Mouse (Mus musculus) intestine, embryonic 16.5 days (tissue): ENCODE results near the gene Mybpc2. TPM values are rescaled to one million over a fixed set of nuclear protein-coding genes. Genes with fewer than 3 reads are reported as not detected.

Experiments
- ATAC-seq: fragments of 200-750 bp; cut with Nextera tagmentation; 2 replicates; pipeline ENCODE4 v1.8.0; 2017; ENCODE audit warnings: moderate TSS enrichment, moderate library complexity
- H3K27ac ChIP-seq: fragments of 300-500 bp; sonication (generic); 2 replicates; pipeline ENCODE4 v1.5.1; 2014; ENCODE audit warnings: mild to moderate bottlenecking, low read length
- H3K27me3 ChIP-seq: fragments of 300-500 bp; sonication (generic); replicated peaks from 2 replicates; pipeline ENCODE4 v1.6.1; 2014; ENCODE audit warnings: low read length, control low read depth, mixed read lengths; ENCODE audit not compliant: control insufficient read depth, insufficient read depth
- H3K36me3 ChIP-seq: fragments of 300-500 bp; sonication (generic); 2 replicates; pipeline ENCODE4 v1.6.1; 2014; ENCODE audit warnings: low read length, control low read depth; ENCODE audit not compliant: control insufficient read depth, insufficient read depth
- H3K4me1 ChIP-seq: fragments of 300-500 bp; sonication (generic); 2 replicates; pipeline ENCODE4 v1.6.1; 2014; ENCODE audit warnings: low read length, control low read depth, mixed read lengths; ENCODE audit not compliant: control insufficient read depth, insufficient read depth
- H3K4me2 ChIP-seq: fragments of 300-500 bp; sonication (generic); 2 replicates; pipeline ENCODE4 v1.6.1; 2014; ENCODE audit warnings: low read depth, low read length, control low read depth
- H3K4me3 ChIP-seq: fragments of 300-500 bp; sonication (generic); 2 replicates; pipeline ENCODE4 v1.5.1; 2014; ENCODE audit warnings: mild to moderate bottlenecking, low read length
- H3K9ac ChIP-seq: fragments of 300-500 bp; sonication (generic); 2 replicates; pipeline ENCODE4 v1.6.1; 2014; ENCODE audit warnings: low read depth, low read length
- H3K9me3 ChIP-seq: fragments of 300-500 bp; sonication (generic); 2 replicates; pipeline ENCODE4 v1.6.1; 2016; ENCODE audit warnings: low read length, control low read depth; ENCODE audit not compliant: control insufficient read depth
- WGBS: fragments of 180-500 bp; shearing (Covaris S2); extraction: QIAGEN DNeasy Blood & Tissue Kit; methylation state at CpG from one replicate; pipeline ENCODE4 v1.1.7; 2014; 5-methylcytosine and 5-hydroxymethylcytosine counted together
- polyA plus RNA-seq: library from polyadenylated mRNA; unstranded; fragments of >200 nt; fragmentation: Nextera tagmentation; extraction: Ambion mirVana; gene quantifications from 2 replicates; pipeline ENCODE4 v1.2.1, GENCODE M21; 2015

Mybpc2 gene
- polyA plus RNA-seq, 1 experiment from 2014 or later, result 0.45 TPM

DNA sequence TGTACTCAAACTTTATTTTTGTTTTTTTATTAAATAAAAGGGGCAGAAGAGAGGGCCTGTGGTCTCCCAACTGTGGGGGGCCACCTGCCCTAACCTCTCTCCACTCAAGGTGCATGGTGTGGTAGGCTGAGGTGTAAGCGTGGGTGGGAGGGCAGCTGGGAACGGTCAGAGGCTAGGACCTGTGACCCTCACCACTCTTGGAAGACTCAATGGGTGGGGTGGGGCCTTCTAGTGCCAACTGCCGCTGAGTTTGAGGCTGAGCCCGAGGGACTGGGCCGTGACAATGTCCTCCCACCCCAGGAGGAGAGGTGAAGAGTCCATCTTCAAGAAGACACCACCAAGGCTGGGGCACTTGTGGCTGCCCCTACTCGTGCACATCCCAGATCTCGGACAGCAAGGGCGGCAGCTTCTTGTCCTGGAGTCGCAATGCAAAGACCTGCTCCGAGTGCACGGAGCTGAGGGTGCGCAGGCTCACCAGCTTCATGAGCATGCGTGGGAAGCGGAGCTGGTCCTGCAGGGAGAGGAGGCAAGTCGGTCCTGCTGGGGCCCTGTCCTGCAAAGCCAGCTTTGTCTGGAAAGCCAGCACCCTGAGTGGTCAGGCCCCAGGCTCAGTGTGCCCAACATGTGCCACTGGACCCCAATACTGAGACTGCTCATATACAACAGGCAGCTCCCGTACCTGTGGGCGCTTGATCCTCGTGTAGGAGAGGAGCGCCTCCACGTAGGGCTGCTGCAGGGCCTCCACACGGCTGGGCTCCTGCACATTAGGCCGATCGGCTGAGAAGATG, 25.4 kb upstream of the Mybpc2 start:
- H3K4me3 ChIP-seq, result no peak overlapping the region
- no peaks in the 10 kb centered on the region for H3K27me3 ChIP-seq
- peaks cover 11% of the 10 kb centered on the region for H3K4me1 ChIP-seq
- H3K9me3 ChIP-seq, result no peaks in the 10 kb centered on the region
- no peak overlapping the region for H3K4me2 ChIP-seq
- 96% methylated on average over 23 of the region's 23 CpGs for WGBS
- no peak overlapping the region for H3K9ac ChIP-seq
- ATAC-seq, result no peak
- peaks cover 28% of the 10 kb centered on the region for H3K36me3 ChIP-seq
- no peak overlapping the region for H3K27ac ChIP-seq

DNA sequence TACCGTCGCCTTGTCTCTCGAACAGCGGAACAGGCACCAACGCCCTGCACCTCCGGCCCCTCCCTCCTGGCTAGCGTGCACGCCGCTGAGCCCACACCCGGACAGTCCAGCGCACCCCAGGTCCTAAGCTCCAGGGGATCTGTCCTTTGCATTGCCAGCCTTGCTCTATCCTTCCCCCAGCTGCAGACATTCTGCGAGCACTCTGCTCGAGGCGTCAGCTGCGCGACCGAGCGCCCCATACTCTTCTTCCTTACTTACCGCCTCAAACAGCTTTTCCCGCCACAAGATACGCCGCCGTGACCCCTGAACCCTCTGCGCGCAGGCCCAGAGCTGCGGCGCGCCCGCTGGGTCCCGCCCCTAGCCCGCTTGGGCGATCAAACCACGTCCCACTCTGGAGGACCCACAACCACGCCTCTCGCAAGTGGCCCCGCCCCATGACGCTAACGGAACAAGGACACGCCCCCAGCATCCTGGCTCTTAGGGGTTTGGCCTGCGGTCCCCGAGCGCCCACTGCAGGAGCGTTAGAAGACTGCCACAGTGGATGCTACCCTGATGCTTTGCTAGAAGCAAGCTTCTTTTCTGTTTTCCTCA, 24.1 kb upstream of the Mybpc2 start, which contains the start of gene Pold1:
TSS of gene Pold1 (minus strand) at position 353 of the 591 bp plus-strand sequence.
- Histone ChIP-seq H3K4me1 (peaks cover 11% of the 10 kb centered on the region), H3K4me2 (peak within 1 kb of the TSS; percentile 85), H3K9me3 (no peaks in the 10 kb centered on the region), H3K27ac (peak within 1 kb of the TSS; percentile 73), H3K4me3 (peak within 1 kb of the TSS; percentile 69), H3K36me3 (peaks cover 28% of the 10 kb centered on the region), H3K27me3 (no peaks in the 10 kb centered on the region), H3K9ac (peak within 1 kb of the TSS; percentile 73)
- WGBS, result under 1% methylated on average over 43 of the region's 43 CpGs
- peak; percentile 96 for ATAC-seq

DNA sequence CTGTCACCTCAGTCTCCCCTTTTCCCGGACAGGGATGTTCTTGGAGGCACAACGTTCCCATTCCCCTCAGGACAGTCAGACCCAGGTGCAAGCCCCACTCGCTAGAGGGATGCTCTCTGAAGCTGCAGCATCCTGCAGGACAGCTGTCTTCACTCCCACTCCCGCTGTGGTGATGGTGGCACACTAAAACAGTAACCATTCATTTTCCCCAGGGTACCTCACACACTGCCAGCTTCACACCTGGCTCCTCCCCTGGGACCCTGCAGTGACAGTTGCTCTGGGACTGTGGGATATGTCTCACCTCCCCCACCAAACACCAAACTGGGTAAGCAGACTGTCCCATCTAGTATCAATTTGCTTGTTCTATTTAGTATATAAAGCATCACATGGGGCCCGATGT, 23.3 kb upstream of the Mybpc2 start:
- 13% methylated on average over 5 of the region's 5 CpGs for WGBS
- Histone ChIP-seq H3K27ac (no peak overlapping the region), H3K36me3 (peaks cover 28% of the 10 kb centered on the region), H3K9me3 (no peaks in the 10 kb centered on the region), H3K9ac (peak overlapping the region; percentile 73), H3K4me2 (peak overlapping the region; percentile 85), H3K4me1 (peaks cover 11% of the 10 kb centered on the region), H3K27me3 (no peaks in the 10 kb centered on the region), H3K4me3 (peak overlapping the region; percentile 69)
- ATAC-seq, result no peak

DNA sequence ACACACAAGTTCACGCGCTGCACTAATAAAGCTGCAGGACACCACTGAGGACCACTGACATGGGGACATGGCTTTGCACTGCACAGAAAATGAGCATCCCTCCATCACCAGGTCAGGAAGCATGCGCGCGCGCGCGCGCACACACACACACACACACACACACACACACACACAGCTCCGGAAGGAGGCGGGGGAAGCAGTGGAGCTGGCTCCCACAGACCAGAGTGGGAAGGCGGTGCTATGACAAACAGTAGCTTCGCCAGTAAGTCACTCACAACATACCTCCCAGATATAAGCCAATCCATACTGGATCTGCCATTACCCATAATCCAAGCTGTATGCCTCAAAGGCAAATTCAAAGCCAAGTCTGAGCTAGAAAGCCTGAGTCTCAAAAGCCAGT, 22.6 kb upstream of the Mybpc2 start:
- Histone ChIP-seq H3K4me3 (peak overlapping the region; percentile 69; the same call in 1 of the 2 replicates), H3K4me2 (no peak overlapping the region), H3K36me3 (peaks cover 27% of the 10 kb centered on the region), H3K4me1 (peaks cover 11% of the 10 kb centered on the region), H3K9ac (peak overlapping the region; percentile 73), H3K27me3 (no peaks in the 10 kb centered on the region), H3K9me3 (no peaks in the 10 kb centered on the region), H3K27ac (no peak overlapping the region)
- WGBS, result 92% methylated on average over 13 of the region's 13 CpGs
- no peak for ATAC-seq

DNA sequence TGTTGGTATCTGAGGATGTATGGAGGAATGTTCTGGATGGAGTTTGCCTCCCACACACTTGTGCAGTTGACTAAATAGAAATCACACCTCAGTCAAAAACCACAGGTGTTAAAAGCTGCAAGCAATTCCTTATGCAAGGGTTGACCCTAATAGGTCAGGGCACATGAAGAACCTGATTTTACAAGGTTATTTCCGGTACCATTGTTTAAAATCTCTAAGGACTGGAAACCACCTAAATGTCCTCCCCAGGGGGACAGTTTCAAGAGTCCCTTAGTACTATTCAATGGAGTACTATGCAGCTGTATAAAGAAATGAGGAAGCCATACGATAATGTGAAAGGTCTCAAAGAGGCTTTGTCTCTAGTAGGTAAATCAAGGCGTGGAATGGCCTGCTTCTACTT, 21.8 kb upstream of the Mybpc2 start:
- Histone ChIP-seq H3K4me1 (peaks cover 11% of the 10 kb centered on the region), H3K4me2 (no peak overlapping the region), H3K36me3 (peaks cover 26% of the 10 kb centered on the region), H3K27me3 (no peaks in the 10 kb centered on the region), H3K9ac (no peak overlapping the region), H3K9me3 (no peaks in the 10 kb centered on the region), H3K27ac (no peak overlapping the region), H3K4me3 (no peak overlapping the region)
- WGBS, result 95% methylated on average over 3 of the region's 3 CpGs
- ATAC-seq, result no peak

DNA sequence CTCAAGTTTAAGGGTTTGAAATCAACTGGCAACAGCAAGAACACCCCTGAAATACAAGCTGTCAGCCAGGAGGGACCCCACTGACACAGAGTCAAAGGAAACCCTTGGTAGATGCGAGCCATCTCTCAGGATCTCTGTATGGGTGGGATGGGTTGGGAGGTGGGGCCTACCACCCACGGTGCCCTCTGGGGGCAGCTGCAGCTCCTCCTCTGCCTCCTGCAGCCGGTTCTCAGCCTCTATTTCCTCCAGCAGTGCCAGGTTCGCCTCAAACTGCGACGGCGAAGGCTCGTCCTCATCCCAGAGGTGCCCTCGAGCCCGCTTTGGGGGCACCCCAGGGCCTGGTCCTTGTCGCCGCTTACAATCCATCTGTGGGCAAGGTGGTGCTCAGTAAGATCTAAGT, 18.6 kb upstream of the Mybpc2 start:
- Histone ChIP-seq H3K9ac (no peak overlapping the region), H3K36me3 (peaks cover 18% of the 10 kb centered on the region), H3K4me3 (no peak overlapping the region), H3K27ac (no peak overlapping the region), H3K9me3 (no peaks in the 10 kb centered on the region), H3K27me3 (no peaks in the 10 kb centered on the region), H3K4me2 (no peak overlapping the region), H3K4me1 (peaks cover 11% of the 10 kb centered on the region)
- ATAC-seq, result no peak
- 83% methylated on average over 12 of the region's 12 CpGs for WGBS

DNA sequence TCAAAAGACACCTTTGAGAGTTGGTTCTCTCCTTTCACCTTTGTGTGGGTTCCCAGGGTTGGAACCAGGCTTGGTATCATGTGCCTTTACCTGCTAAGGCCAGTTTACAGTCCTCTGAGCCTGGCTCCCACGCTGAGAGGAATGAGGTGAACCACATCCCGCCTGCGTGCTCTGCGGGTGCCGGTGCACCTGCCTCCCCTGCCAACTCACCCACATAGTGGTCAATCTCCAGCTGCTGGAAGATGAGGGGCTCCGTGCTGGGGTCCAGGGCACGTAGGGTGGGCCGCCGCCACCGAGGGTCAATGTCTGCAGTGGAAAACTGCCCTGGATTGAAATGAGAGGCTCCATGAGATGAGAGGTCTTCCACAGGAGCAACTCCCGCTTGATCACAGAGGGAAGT, 18.1 kb upstream of the Mybpc2 start:
- no peaks in the 10 kb centered on the region for H3K27me3 ChIP-seq
- whole genome bisulfite sequencing, result 94% methylated on average over 11 of the region's 11 CpGs
- ATAC-seq, result no peak

DNA sequence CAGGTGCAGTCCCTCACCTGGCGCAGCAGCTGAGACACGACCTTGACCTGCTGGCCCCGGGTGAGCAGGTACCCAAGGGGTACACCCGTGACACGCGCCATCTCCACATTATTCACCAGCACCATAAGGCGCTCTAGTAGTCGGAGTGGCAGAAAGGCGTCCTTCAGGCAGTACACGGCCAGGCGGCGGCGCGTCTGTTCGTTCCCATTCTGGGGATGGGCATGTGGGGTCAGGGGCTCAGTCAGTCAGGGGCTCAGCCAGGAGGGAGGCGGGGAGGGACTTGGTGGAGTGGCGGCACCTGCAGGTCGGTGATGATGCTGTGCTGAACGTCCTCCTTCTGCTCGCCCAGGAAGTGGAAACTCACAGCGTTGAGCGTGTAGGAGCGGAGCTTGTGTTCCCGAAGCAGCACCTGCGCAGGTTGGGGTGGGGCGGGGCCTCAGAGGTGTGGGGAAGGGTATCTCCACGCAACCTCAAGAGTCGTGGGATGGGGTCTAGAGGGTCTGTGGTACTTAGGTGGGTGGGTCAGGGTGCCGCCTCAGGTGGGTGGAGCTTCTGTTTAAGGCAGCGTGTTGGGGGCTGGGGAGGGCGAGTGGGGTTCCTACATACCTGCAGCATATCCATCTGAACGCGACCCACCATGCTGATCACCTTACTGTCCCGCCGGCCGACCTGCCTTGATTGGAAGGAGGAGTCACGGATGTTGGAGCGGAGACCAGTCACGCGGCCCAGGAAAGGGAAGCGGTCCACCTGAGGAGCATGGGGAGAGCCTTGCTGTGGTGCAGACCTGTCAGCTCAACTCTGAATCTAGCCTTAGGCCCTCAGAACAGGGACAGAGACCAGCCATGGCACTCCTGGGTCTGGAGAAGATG, 14.5 kb upstream of the Mybpc2 start:
- Histone ChIP-seq H3K9ac (no peak overlapping the region), H3K27me3 (no peaks in the 10 kb centered on the region), H3K27ac (no peak overlapping the region), H3K9me3 (no peaks in the 10 kb centered on the region), H3K4me1 (no peaks in the 10 kb centered on the region), H3K4me3 (no peak overlapping the region), H3K4me2 (no peak overlapping the region), H3K36me3 (peaks cover 15% of the 10 kb centered on the region)
- 92% methylated on average over 41 of the region's 41 CpGs for WGBS
- no peak for ATAC-seq

More for the DNA sequence above, 18.1 kb upstream of the Mybpc2 start:
- Histone ChIP-seq H3K4me2 (no peak overlapping the region), H3K9me3 (no peaks in the 10 kb centered on the region), H3K36me3 (peaks cover 18% of the 10 kb centered on the region), H3K27ac (no peak overlapping the region), H3K4me1 (peaks cover 6% of the 10 kb centered on the region), H3K4me3 (no peak overlapping the region), H3K9ac (no peak overlapping the region)

DNA sequence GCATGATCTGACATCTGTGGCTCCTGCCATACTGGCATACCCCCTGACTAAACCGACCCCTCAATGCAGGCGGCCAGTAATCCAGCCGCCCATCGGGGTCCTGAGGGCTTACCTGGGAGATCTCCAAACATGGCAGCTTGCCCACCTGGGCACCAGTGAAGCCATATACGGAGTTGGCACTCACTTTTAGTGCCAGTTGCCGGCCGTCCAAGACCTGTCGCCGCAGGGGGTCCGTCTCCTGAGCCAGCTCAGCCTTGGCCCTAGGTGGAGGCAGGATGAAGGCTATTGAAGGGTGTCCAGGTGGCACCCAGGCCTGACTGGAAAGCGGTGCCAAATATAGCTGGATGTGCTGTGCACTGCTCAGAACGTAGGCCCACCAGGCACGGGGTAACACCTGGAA, 13.0 kb upstream of the Mybpc2 start:
- Histone ChIP-seq H3K4me2 (no peak overlapping the region), H3K27me3 (no peaks in the 10 kb centered on the region), H3K4me3 (no peak overlapping the region), H3K36me3 (peaks cover 15% of the 10 kb centered on the region), H3K9ac (no peak overlapping the region), H3K27ac (no peak overlapping the region), H3K4me1 (no peaks in the 10 kb centered on the region), H3K9me3 (no peaks in the 10 kb centered on the region)
- no peak for ATAC-seq
- WGBS, result 92% methylated on average over 13 of the region's 13 CpGs
